Mouse (Mus musculus) midbrain, embryonic 16.5 days (tissue): Measurements from ENCODE around the gene Fem1b. TPM values are rescaled to one million over a fixed set of nuclear protein-coding genes. Genes with fewer than 3 reads are reported as not detected.

Experiments
- ATAC-seq: fragments of 200-750 bp; cut with Nextera tagmentation; 2 replicates; pipeline ENCODE4 v1.8.0; 2017; ENCODE audit warnings: moderate TSS enrichment
- H3K27ac ChIP-seq: fragments of 300-500 bp; sonication (generic); 2 replicates; pipeline ENCODE4 v1.5.1; 2014; ENCODE audit warnings: mild to moderate bottlenecking, low read length, mixed read lengths
- H3K27me3 ChIP-seq: fragments of 300-500 bp; sonication (generic); 2 replicates; pipeline ENCODE4 v1.6.1; 2014; ENCODE audit warnings: low read depth, low read length, mixed read lengths; ENCODE audit not compliant: control insufficient read depth, insufficient read depth
- H3K36me3 ChIP-seq: fragments of 300-500 bp; sonication (generic); 2 replicates; pipeline ENCODE4 v1.6.1; 2014; ENCODE audit warnings: mild to moderate bottlenecking, low read length, moderate library complexity, mixed read lengths; ENCODE audit not compliant: control insufficient read depth, insufficient read depth
- H3K4me1 ChIP-seq: fragments of 300-500 bp; sonication (generic); 2 replicates; pipeline ENCODE4 v1.6.1; 2014; ENCODE audit warnings: mild to moderate bottlenecking, low read length, mixed read lengths; ENCODE audit not compliant: control insufficient read depth, insufficient read depth
- H3K4me2 ChIP-seq: fragments of 300-500 bp; sonication (generic); 2 replicates; pipeline ENCODE4 v1.6.1; 2014; ENCODE audit warnings: mild to moderate bottlenecking, low read length, mixed read lengths
- H3K4me3 ChIP-seq: fragments of 300-500 bp; sonication (generic); 2 replicates; pipeline ENCODE4 v1.5.1; 2014; ENCODE audit warnings: low read depth, mild to moderate bottlenecking, low read length, moderate library complexity, mixed read lengths
- H3K9ac ChIP-seq: fragments of 300-500 bp; sonication (generic); 2 replicates; pipeline ENCODE4 v1.6.1; 2014; ENCODE audit warnings: low read depth, low read length, mixed read lengths
- H3K9me3 ChIP-seq: fragments of 300-500 bp; sonication (generic); replicated peaks from 2 replicates; pipeline ENCODE4 v1.6.1; 2014; ENCODE audit warnings: mild to moderate bottlenecking, low read length, mixed read lengths; ENCODE audit not compliant: control insufficient read depth, poor library complexity, severe bottlenecking
- WGBS: fragments of 180-500 bp; shearing (Covaris S2); extraction: QIAGEN DNeasy Blood & Tissue Kit; methylation state at CpG from one replicate; pipeline ENCODE4 v1.1.7; 2014; 5-methylcytosine and 5-hydroxymethylcytosine counted together
- polyA plus RNA-seq: library from polyadenylated mRNA; unstranded; fragments of >200 nt; fragmentation: Nextera tagmentation; extraction: Ambion mirVana; gene quantifications from 2 replicates; pipeline ENCODE4 v1.2.1, GENCODE M21; 2015

Gene Fem1b
- polyA plus RNA-seq, 1 experiment from 2014 or later = 64.5 TPM

DNA sequence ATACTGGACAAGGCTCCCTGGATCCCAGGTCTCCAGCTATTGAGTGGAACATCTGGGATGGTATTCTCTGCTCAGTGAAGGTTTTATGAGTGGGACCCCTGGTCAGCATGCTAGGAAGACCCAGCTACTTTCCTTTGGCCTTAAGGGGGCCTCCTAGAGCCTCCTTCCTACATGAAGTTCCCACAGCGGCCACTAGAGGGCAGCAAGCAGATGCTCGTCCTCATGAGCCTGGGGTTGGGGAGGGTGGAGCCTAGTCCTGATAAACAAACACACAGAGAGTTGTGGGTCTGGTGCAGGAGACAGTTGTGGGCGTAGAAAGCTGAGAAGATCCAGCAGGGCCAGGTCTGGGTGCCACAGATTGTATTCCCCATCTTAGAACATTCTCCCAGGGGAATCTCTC lies 36.0 kb upstream of the Fem1b start:
- H3K9ac ChIP-seq = no peak overlapping the region
- no peaks in the 10 kb centered on the region for H3K36me3 ChIP-seq
- H3K4me3 ChIP-seq = no peak overlapping the region
- H3K9me3 ChIP-seq = no peaks in the 10 kb centered on the region
- H3K27ac ChIP-seq = no peak overlapping the region
- no peaks in the 10 kb centered on the region for H3K4me1 ChIP-seq
- ATAC-seq = 0 out of 2 replicates have a peak, but pooled peaks have one; percentile 21
- H3K4me2 ChIP-seq = no peak overlapping the region
- no peaks in the 10 kb centered on the region for H3K27me3 ChIP-seq
- 6% methylated on average over 3 of the region's 3 CpGs for WGBS

DNA sequence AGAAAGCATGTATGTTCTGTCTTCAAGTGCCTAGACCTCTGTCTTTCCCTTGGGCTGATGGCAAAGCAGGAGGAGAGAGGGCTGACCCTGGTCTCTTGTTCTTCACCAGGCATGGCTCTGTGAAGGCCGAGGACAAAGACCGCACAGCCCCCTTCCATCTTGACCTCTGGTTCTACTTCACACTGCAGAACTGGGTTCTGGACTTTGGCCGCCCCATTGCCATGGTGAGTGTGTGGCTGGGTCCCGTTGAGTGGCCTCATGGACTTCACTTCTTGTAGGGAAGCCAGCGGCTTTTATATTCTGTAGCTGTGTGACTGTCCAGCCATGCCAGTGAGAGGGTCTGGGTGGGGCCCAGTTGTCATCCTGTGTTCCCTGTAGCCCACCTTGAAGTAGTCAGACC lies 32.7 kb upstream of the Fem1b start:
- Histone ChIP-seq H3K4me1 (peaks cover 3% of the 10 kb centered on the region), H3K27ac (no peak overlapping the region), H3K36me3 (no peaks in the 10 kb centered on the region), H3K4me3 (no peak overlapping the region), H3K27me3 (no peaks in the 10 kb centered on the region), H3K4me2 (no peak overlapping the region), H3K9ac (no peak overlapping the region), H3K9me3 (no peaks in the 10 kb centered on the region)
- WGBS = 93% methylated on average over 5 of the region's 5 CpGs
- ATAC-seq = no peak

DNA sequence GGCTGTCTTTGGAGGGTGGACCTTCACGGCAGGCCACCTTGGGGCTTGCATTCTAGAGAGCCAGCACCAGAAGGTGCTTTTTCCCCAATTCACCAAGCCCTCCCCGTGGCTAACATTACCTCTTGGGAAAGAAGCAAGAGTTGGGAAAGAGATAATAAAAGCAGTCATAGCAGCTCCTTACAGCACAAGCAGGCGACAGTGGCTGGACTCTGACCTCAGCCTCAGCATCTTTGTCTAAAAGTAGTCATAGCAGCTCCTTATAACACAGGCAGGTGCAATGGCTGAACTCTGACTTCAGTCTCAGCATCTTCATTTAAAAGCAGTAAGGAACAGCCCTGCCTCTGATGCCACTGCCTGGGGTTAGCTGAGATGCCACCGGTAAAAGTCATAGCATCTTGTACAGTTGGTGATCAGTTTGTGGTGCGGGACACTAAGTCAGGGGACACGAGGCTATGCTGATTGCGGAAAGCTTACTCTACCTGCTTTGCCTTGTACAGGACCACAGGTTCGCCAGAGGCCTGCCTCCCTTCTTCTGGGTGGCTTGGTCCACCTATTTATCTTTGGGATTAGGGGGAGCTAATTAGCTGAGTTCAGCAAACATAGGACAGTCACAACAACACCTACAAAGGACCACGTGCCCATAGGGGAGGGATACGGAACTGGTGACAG lies 31.8 kb upstream of the Fem1b start:
- H3K36me3 ChIP-seq = no peaks in the 10 kb centered on the region
- no peaks in the 10 kb centered on the region for H3K27me3 ChIP-seq
- H3K27ac ChIP-seq = no peak overlapping the region
- no peak overlapping the region for H3K9ac ChIP-seq
- H3K4me3 ChIP-seq = no peak overlapping the region
- WGBS = 84% methylated on average over 10 of the region's 10 CpGs
- H3K4me2 ChIP-seq = no peak overlapping the region
- peaks cover 7% of the 10 kb centered on the region for H3K4me1 ChIP-seq
- ATAC-seq = no peak
- no peaks in the 10 kb centered on the region for H3K9me3 ChIP-seq

DNA sequence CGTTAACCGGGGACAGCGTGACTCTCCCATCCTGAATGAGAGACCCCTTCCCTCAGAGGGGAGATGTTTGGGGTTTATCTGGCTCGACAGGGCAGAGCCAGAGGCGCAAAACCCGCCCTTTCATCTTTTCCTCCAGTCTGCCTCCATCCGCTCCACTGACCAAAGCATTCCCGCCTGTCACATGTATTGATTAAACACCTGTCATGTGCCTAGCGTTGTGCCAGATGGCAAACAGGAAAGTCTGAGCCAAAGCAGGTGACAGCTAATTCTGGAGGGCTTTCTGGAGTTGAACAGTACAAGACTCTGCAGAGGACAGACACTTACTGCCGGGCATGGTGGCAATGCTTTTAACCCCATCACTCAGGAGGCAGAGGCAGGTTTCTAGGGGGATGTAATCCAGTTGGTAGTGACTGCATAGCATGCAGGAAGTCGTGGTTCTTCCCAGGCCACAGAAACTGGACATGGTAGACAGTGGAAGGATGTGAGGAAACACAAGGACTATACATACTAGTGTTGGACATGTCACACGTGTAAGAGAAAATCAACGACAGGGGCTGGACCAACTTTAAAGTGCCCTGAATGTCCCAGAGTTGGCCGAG lies 27.5 kb upstream of the Fem1b start:
- Histone ChIP-seq H3K36me3 (no peaks in the 10 kb centered on the region), H3K27ac (peak overlapping the region; percentile 14), H3K9ac (peak overlapping the region; percentile 82), H3K4me1 (peaks cover 7% of the 10 kb centered on the region), H3K4me2 (peak overlapping the region; percentile 78), H3K4me3 (peak overlapping the region; percentile 56), H3K27me3 (no peaks in the 10 kb centered on the region), H3K9me3 (no peaks in the 10 kb centered on the region)
- ATAC-seq = peak; percentile 32
- whole genome bisulfite sequencing = 15% methylated on average over 14 of the region's 14 CpGs

DNA sequence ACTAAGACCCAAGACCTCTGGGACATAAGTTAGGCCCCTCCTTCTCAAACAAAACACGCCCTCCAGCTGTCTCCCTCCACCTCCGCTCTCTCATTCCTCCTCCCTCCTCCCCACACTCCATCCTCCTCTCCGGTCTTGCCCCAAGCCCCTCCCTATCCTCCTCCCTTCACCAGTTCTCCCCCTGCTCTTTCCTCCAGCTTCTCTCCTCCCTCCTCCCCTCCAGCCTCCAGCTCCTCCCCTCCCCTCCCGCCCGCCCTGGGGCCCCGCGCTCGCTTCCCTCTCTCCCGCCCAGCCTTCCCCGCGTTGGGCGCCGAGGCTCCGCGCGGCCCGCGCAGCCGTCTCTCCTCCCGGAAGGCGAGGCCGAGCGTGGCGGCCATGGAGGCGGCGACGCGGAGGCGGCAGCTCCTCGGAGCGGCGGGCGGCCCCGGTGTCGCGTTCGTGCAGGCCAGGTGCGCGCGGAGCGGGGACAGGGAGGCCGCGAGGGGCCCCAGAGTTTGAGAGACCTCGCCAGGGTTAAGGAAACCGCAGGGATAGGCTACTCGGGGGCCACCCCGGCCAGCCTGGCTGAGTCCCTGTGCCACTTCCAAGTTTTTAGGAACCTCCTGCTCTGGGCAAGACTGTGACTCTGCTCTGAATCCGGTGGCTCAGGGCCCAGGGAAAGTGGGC lies 26.9 kb upstream of the Fem1b start, which contains the start of gene Cln6:
TSS of gene Cln6 (plus strand) at position 280 of the 666 bp plus-strand sequence.
- Histone ChIP-seq H3K9ac (peak within 1 kb of the TSS; percentile 82), H3K4me1 (peaks cover 7% of the 10 kb centered on the region), H3K4me3 (peak within 1 kb of the TSS; percentile 56), H3K27ac (peak within 1 kb of the TSS; percentile 14), H3K36me3 (no peaks in the 10 kb centered on the region), H3K4me2 (peak within 1 kb of the TSS; percentile 78), H3K27me3 (no peaks in the 10 kb centered on the region), H3K9me3 (no peaks in the 10 kb centered on the region)
- peak; percentile 82 for ATAC-seq
- WGBS = 1% methylated on average over 45 of the region's 48 CpGs

DNA sequence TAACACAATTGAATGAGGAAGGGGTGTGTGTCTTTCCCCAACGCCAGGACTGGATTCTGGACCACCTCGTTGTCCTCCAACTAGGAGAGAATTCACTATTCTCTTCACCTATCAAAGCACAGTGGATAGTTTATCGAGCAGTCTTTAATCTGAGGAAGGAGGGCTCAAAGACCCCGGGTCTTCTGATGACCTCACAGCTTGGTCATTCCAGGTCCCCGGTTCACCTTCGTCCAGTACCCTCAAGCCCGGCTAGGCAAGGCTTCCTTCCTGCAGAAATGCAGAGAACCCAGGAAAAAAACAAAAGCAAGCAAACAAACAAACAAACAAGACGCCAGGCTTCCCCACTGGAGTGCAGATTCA lies 26.4 kb upstream of the Fem1b start:
- ATAC-seq = peak; percentile 22; the same call in 1 of the 2 replicates

DNA sequence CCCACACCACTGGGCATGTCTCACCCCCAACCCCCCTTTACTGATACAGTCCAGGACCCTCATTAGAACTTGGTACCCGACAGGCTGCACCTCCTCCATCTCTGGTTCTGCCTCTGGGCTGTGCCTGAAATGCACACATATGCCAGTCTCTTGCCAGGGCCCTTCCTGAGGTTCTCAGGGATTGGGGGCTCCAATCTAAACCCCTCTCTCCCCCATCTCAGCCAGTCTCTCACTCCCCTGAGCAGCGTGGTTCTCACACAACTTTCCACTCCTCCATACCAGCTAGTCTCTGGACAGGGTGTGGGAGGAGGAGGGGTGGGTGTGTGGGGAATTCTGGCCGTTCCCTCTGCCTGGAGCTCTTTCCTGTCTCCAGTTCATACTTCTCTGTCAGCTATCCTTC lies 25.9 kb upstream of the Fem1b start:
- Histone ChIP-seq H3K9me3 (no peaks in the 10 kb centered on the region), H3K4me2 (no peak overlapping the region), H3K36me3 (no peaks in the 10 kb centered on the region), H3K4me1 (peaks cover 7% of the 10 kb centered on the region), H3K9ac (no peak overlapping the region), H3K27me3 (no peaks in the 10 kb centered on the region), H3K27ac (no peak overlapping the region), H3K4me3 (no peak overlapping the region)
- 0 out of 2 replicates have a peak, but pooled peaks have one; percentile 10 for ATAC-seq
- WGBS = 51% methylated on average over 3 of the region's 3 CpGs

More for the DNA sequence above, 26.4 kb upstream of the Fem1b start:
- Histone ChIP-seq H3K36me3 (no peaks in the 10 kb centered on the region), H3K9ac (peak overlapping the region; percentile 82; the same call in 1 of the 2 replicates), H3K9me3 (no peaks in the 10 kb centered on the region), H3K4me1 (peaks cover 7% of the 10 kb centered on the region), H3K4me3 (peak overlapping the region; percentile 56), H3K27ac (no peak overlapping the region), H3K4me2 (peak overlapping the region; percentile 78), H3K27me3 (no peaks in the 10 kb centered on the region)
- WGBS = 13% methylated on average over 8 of the region's 8 CpGs

DNA sequence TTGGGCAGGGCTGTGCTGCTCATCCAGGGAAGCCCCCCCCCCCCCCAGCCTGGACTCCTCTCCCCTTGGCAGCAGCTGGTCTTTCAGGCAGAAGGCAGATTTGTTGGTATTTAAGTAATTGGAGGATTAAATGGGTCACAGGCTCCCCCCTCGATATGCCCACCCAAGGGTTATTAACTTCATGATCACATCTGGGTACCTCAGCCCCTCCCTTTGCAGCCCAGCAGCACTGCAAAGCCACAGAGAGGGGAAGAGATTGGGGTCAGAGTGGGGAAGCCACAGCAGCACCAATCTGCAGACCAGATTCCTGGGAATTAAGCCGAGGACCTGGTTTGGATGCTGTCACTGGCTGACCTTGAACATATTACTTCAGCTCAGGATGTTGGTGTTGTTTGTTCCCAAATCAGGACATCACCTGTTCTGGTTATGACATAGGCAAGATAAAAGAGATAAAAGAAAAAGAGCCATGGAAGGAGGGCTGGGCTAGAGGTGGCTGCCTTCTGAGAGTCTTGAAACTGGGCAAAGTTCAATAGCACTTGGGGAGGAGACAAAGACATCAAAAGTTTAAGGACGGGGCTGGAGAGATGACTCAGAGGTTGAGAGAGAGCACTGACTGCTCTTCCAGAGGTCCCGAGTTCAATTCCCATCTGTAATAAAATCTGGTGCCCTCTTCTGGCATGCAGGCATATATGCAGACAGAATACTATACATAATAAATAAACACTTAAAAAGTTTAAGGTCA lies 24.1 kb upstream of the Fem1b start:
- Histone ChIP-seq H3K4me3 (no peak overlapping the region), H3K4me2 (no peak overlapping the region), H3K27me3 (no peaks in the 10 kb centered on the region), H3K27ac (no peak overlapping the region), H3K4me1 (peaks cover 7% of the 10 kb centered on the region), H3K36me3 (no peaks in the 10 kb centered on the region), H3K9me3 (no peaks in the 10 kb centered on the region), H3K9ac (no peak overlapping the region)
- no peak for ATAC-seq
- WGBS = 46% methylated on average over 4 of the region's 4 CpGs
